Mouse (Mus musculus): ENCODE results near the gene Car5a.

The Car5a gene

GRCm38 (mm10) chr8:121905420-121905819 lies 39.3 kb downstream of the Car5a start:
- DNase-seq = no peak

- no peak for DNase-seq
Observed at GRCm38 (mm10) chr8:121904999-121905398, 39.7 kb downstream of the Car5a start.

- no peak for DNase-seq
Observed at GRCm38 (mm10) chr8:121903977-121904376, 40.7 kb downstream of the Car5a start.

- DNase-seq = no peak
Observed at GRCm38 (mm10) chr8:121901498-121902236, 43.0 kb downstream of the Car5a start.

DNA sequence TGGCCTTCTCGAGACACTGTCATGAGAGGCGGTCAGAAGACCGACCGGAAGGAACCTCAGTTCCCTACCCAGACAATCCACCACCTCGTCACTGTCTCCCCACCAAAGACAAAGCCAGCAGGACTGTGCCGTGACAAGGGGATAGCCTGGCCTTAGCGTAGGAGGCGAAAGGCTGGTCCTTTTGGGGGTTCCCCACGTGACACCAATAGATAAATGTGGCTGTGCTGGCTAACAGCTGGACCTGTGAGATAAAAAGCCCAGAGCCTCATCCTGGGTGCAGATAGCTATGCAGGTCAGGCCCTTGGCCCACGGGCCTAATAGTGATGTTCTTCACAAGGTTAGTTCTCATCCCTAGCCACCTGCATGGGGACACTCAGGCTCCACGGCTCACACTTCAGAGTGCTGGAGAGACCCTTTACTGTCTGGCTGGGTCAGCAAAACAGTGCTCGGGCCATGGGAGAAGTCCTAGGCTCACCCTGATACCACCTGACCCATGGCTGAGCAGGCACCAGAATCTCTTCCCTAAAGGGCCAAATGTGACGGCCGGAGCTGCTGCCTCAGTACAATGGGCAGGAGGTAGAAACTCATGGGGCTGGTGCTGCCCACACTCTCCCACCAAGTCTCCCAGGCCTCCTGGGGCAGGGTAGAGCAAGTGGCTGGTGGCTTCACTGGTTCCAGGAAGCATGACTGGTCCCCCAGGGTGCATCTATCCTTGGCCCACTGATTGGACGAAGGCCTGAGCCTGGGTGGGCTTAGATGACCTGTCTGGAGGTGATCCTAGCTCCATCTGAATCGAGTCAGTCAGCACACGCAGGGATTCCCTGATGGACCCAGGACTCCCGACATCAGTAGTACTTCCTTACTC lies 45.3 kb downstream of the Car5a start:
- no peak for DNase-seq

DNA sequence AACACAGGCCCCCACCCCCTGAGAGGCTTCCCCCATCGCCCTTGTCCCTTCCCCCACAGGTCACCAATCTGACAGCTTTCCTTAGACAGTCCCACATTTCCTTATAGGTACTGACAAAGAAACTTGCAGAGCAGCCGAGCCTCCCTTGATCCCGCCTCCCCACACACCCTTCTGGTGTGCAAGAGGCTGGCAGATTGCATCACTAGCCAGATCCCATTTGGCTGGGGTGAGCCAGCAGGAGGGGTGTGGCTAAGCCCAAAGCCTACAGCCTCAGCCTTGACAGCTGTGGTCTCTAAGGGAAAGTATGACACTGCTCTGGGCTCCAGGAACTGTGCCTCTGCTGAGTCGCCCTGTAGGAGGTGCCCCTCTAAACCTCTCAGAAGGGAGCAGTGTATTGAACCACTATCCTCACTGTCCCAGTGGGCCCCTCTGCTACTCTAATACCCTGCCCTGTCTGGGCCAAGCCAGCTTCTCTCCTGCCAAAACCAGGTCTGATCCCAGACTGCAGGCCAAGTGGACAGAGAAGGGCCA lies 46.2 kb downstream of the Car5a start:
- peak; percentile 51 to 63 for DNase-seq

DNA sequence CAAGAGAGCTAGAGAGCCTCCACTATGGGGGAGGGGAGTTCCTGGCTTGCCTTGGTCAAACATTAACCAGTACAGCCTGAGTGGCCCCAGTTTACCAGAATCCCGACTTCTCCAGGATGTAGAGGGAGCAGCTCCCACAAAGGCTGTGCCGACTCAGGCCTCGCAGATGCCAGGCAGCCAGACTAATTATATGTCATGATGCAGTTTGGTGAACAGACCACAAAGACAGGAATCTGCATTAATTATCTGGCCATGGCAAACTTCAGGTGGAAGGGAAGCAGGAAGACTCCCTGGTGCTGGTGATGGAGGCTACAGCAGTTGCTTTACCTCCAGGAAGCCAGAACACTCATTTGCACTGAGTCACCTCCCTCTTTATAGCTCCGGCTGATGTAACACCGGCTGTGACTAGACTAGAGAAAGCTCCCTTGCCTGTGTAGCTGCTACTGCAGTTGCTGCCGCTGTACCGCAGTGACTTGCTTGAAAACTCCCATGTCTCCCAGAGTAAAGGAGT lies 46.8 kb downstream of the Car5a start:
- peak; percentile 69 to 72 for DNase-seq

DNA sequence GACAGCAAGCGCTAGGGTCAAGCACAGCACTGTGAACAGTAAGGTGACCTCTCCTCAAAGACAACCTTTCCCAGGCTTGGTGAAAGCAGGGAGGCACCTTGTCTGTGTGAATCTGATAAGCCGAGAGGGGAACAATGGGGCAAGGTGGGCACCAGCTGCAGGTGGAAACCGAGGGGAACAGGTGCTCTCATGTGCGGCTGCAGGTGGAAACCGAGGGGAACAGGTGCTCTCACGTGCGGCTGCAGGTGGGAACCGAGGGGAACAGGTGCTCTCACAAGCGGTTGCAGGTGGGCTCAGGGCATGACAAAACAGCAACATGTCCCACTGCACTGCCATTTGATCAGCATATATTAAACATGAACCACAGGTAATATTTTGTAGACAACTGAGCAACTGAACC lies 47.5 kb downstream of the Car5a start:
- DNase-seq = no peak

DNA sequence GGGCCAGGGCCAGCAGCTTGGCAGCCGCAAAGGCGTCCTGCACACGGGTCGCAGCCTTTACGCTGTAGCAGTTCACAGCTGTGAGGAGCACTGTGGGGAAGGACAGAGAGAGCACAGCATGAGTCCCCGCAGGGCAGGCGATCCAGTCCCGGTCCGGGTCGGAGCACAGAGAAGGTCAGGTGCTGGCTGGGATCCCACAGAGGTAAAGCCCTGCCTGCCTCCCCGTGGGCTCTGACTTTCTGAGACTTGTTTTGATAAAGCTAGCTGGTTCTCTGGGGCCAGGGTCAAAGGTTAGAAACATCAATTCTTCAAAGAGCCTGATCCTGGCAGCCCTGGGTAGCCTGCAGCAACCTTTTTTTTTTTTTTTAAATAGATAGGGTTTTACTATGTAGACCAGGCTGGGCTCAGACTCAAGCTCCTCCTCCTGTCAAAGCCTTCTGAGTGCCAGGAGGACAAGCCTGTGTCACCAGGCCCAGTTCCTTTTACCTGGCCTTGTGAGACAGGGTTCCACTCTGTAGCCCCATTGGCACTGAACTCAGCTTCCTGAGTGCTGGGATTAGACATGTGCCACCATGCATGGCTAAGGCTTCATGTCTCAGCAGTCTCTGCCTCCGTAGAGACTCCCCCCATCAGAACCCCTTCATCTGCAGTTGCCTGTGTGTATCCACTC lies 48.1 kb downstream of the Car5a start:
- peak; percentile 51 to 53 for DNase-seq

GRCm38 (mm10) chr8:121895910-121896309 lies 48.8 kb downstream of the Car5a start:
- DNase-seq = peak in 1 of 2 experiments; percentile 28

DNA sequence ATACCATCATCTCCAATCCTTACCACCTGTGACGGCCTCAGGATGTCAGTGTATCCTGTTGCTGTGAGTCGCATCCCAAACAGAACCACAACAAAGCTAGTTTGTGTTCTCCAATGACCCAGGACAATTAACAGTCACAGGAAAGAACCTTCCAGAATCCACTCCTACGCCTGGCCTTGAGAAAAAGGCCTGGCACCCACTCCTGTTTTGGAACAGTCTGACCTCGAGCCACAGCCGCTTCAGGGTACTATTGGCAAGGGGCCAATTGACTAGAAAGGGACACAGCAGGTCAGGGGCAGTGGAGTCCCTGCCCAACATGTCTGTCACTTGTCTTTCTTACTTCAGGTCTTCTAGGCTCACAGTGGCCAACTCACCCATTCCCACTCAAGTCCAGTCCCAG lies 51.8 kb downstream of the Car5a start:
- no peak for DNase-seq

DNA sequence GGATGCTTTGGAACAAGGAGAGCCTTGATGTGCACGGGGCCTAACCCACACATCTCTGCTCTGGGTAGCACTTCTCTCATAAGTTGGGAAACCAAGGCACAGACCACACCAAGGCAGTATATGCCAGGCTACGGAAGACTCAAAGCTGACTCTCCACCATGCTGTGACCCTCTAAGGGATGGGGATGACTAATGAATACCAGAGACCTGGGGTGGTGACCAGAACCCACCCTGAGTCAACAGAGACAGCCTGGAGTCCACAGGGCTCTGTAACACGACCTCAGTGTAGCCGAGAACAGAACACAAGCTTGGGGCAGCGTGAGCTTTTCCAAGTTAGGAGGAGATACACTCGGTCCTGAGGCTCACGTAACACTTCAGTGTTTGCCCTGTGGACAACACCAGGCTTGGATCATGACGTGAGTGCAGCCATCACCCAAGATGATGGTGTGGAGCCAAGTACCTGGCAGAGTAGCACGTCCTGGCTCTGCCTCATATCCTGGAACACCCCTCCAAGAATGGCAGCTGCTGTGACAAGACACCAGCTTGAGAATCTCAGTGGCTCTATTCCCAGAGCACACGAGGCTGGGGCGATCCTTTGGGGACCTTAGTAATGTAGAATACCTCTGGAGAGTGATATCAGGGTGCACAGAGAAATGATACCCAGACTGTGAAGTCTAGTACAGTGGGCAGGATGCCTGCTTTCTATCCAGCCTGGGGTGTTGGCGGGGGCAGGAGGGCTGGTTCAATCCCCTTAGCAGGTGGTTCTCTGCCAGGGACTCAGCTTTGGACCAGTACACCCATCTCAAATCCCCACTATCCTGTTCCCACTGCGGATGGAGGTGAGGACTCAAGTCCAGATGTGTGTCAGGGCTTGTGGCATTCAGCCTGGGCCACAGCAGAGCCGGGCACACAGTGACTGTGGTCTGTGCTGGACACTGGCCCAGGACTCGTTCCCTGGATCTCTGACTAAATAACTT lies 54.6 kb downstream of the Car5a start:
- no peak for DNase-seq

DNA sequence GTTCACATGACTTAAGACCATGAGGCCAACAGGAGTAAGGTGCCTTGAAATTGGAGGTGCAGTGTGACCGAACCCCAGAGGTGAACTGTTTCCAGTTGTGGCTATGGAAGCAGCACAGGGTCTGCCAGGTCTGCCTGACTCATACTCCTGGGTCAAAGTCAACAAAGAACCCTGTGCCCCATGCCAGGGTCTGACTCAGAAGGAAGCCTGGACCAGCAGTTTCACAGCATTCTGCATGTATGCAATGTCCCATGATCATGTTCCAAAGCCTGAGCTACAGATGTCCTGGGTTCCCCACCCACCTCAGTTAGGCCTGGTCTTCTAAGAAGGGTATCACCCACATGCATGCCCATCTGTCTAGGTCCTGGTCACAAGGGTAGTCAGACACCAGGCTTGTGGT lies 55.4 kb downstream of the Car5a start:
- no peak for DNase-seq

DNA sequence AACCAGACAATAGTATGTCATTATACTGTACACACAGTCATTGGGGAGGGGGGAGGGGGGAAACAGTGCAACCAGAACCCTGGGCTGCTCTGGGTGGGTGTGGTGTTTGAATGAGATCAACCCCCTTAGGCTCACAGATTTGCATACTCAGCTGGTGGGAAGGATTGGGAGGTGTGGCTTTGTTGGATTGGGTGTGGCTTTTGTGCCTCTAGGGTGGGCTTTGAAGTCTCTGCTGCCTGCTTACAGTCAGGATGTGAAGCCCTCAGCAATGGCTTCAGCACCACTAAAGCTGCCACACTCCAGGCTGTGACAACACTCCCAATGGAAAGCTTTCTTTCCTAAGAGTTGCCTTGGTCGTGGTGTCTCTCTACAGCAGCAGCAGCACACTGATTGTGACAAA lies 57.2 kb downstream of the Car5a start:
- no peak for DNase-seq

DNA sequence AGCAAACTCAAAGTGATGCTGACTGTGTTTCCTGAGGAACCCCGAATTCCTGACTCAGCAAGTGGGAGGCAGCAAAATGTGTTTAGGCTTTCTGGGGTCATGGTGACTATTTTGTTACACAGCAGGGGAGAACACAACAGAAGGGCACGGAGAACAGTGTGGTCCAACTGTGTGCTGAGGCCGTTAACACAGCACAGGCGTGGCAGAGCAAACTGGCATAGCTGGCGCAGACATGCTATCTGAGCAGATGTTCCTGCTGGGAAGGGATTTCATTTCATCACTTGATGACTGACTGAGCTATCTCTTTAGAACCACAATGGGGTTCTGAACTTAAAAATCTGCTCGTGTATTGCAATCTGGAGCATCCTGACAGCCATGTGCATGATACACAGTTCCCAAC lies 59.3 kb downstream of the Car5a start:
- no peak for DNase-seq

DNA sequence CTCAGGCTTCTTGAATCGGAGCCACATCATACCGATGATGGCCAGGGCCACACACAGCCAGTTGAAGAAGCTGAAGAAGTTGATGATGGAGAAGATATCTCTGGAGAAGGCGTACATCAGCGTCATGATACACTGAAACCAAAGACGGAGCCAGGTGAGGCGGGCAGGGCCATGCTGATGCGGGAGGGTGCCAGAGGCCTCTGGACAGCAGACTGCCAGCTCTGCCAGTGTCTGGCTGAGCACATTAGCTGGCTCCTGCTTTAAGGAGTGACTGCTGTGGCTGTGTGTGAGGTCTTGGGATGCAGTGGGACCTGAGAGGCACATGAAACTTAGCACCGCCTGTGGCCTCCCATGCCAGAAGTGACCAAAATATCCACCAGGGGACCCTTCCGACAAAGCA lies 59.7 kb downstream of the Car5a start:
- no peak for DNase-seq

- DNase-seq = no peak
Observed at GRCm38 (mm10) chr8:121884181-121884580, 60.5 kb downstream of the Car5a start.

GRCm38 (mm10) chr8:121881921-121882320 lies 62.8 kb downstream of the Car5a start:
- no peak for DNase-seq

DNA sequence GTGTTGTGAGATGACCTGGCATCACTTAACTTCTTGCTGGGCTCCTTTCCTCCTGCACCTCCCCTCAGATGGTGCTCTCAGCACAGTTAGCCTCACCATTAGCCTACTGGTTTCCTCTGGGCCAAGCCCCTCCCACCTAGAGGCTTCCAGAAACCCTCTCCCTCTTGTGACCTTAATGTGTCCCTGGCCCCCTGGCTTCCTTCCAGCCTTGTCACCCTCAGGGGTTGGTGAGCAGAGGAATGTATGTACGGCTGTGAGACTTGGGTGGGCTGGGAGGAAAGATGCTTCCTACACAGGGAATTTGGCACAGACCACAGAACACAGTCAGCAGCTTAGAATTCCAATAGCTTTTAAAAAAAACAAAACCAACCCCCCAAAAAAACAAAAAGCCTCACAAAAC lies 63.9 kb downstream of the Car5a start:
- DNase-seq = peak; percentile 27 to 40

DNA sequence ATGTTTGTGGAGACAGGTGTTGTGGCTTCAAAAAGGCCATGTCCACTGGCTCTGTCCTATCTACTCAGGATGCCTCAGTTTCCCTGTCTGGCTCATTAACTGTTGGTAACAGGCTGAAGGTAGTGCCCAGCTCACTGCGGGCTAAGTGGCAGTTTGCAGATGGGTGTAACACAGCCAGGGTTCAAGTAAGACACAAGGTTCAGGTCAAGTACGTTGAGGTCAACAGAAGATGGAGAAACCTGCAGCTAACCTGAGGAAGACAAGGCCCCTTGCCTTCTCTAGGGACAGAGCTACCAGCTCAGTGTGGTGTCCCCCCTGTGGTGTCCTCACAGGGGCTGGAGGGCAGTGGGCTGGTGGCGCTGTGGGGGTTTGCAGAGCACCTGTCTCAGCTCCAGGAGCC lies 65.0 kb downstream of the Car5a start:
- no peak for DNase-seq

GRCm38 (mm10) chr8:121877828-121878480 lies 66.8 kb downstream of the Car5a start:
- DNase-seq = no peak

Data from kidney, postnatal 36 days (tissue).